Mouse (Mus musculus): Measurements from ENCODE around the gene Nrsn2.

DNA sequence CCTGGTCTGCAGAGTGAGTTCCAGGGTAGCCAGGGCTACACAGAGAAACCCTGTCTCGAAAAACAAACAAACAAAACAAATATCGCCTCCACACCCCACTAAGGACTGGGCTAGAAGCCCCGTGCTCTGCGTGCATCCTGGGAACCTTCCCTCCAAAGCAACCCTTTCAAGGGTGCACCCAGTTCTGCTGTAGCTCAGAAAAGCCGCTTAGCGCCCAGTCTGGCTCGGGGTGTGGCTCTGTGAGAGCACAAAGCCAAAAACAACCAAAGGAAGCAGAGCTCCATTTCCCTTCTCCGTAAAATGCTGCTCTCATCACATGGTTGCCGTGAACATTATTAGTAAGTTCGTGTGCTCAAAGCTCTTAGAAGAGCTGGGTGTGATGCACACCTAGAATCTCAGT is 32.1 kb downstream of the Nrsn2 start:
- no peak for TF ChIP-seq GATA1 (IDR thresholded peaks at IDR 0.05; ENCODE audit: borderline replicate concordance, low read length)
- no peak for TF ChIP-seq FLI1 (IDR thresholded peaks at IDR 0.05; ENCODE audit: low read length)

All from megakaryocyte, embryonic 14.5 days (primary cell).